Mouse (Mus musculus): ENCODE data around the gene Med13l.

- no peak for TF ChIP-seq POLR2A (IDR thresholded peaks at IDR 0.05; ENCODE audit: control insufficient read depth, low read depth, low read length)
- no peak for TF ChIP-seq CTCF (IDR thresholded peaks at IDR 0.05; ENCODE audit: control insufficient read depth, insufficient read depth, insufficient replicate concordance, low read depth, low read length)
These were observed 46.2 kb downstream of the Med13l start for GRCm38 (mm10) chr5:118606636-118607035.

Data from testis, adult 2 months (tissue).